Mouse (Mus musculus) midbrain, embryonic 16.5 days (tissue): ENCODE results near the gene Faah. TPM values are rescaled to one million over a fixed set of nuclear protein-coding genes. Genes with fewer than 3 reads are reported as not detected.

ENCODE experiments used
- ATAC-seq: fragments of 200-750 bp; cut with Nextera tagmentation; 2 replicates; pipeline ENCODE4 v1.8.0; 2017; ENCODE audit warnings: moderate TSS enrichment
- H3K27ac ChIP-seq: fragments of 300-500 bp; sonication (generic); 2 replicates; pipeline ENCODE4 v1.5.1; 2014; ENCODE audit warnings: mild to moderate bottlenecking, low read length, mixed read lengths
- H3K27me3 ChIP-seq: fragments of 300-500 bp; sonication (generic); 2 replicates; pipeline ENCODE4 v1.6.1; 2014; ENCODE audit warnings: low read depth, low read length, mixed read lengths; ENCODE audit not compliant: control insufficient read depth, insufficient read depth
- H3K36me3 ChIP-seq: fragments of 300-500 bp; sonication (generic); 2 replicates; pipeline ENCODE4 v1.6.1; 2014; ENCODE audit warnings: mild to moderate bottlenecking, low read length, moderate library complexity, mixed read lengths; ENCODE audit not compliant: control insufficient read depth, insufficient read depth
- H3K4me1 ChIP-seq: fragments of 300-500 bp; sonication (generic); 2 replicates; pipeline ENCODE4 v1.6.1; 2014; ENCODE audit warnings: mild to moderate bottlenecking, low read length, mixed read lengths; ENCODE audit not compliant: control insufficient read depth, insufficient read depth
- H3K4me2 ChIP-seq: fragments of 300-500 bp; sonication (generic); 2 replicates; pipeline ENCODE4 v1.6.1; 2014; ENCODE audit warnings: mild to moderate bottlenecking, low read length, mixed read lengths
- H3K4me3 ChIP-seq: fragments of 300-500 bp; sonication (generic); 2 replicates; pipeline ENCODE4 v1.5.1; 2014; ENCODE audit warnings: low read depth, mild to moderate bottlenecking, low read length, moderate library complexity, mixed read lengths
- H3K9ac ChIP-seq: fragments of 300-500 bp; sonication (generic); 2 replicates; pipeline ENCODE4 v1.6.1; 2014; ENCODE audit warnings: low read depth, low read length, mixed read lengths
- H3K9me3 ChIP-seq: fragments of 300-500 bp; sonication (generic); replicated peaks from 2 replicates; pipeline ENCODE4 v1.6.1; 2014; ENCODE audit warnings: mild to moderate bottlenecking, low read length, mixed read lengths; ENCODE audit not compliant: control insufficient read depth, poor library complexity, severe bottlenecking
- WGBS: fragments of 180-500 bp; shearing (Covaris S2); extraction: QIAGEN DNeasy Blood & Tissue Kit; methylation state at CpG from one replicate; pipeline ENCODE4 v1.1.7; 2014; 5-methylcytosine and 5-hydroxymethylcytosine counted together
- polyA plus RNA-seq: library from polyadenylated mRNA; unstranded; fragments of >200 nt; fragmentation: Nextera tagmentation; extraction: Ambion mirVana; gene quantifications from 2 replicates; pipeline ENCODE4 v1.2.1, GENCODE M21; 2015

The Faah gene
- polyA plus RNA-seq, 1 experiment from 2014 or later = 27.3 TPM

GRCm38 (mm10) chr4:115935835-115936581 lies 81.7 kb downstream of the Faah start:
- H3K4me2 ChIP-seq = peak overlapping the region; percentile 38
- no peaks in the 10 kb centered on the region for H3K9me3 ChIP-seq

GRCm38 (mm10) chr4:115931556-115932088 lies 86.1 kb downstream of the Faah start:
- Histone ChIP-seq H3K4me2 (no peak overlapping the region), H3K4me3 (no peak overlapping the region), H3K4me1 (peaks cover 6% of the 10 kb centered on the region; the same call in 1 of the 2 replicates), H3K36me3 (no peaks in the 10 kb centered on the region), H3K27me3 (peaks cover 45% of the 10 kb centered on the region), H3K9ac (no peak overlapping the region), H3K27ac (no peak overlapping the region), H3K9me3 (no peaks in the 10 kb centered on the region)
- WGBS = 62% methylated on average over 13 of the region's 13 CpGs
- ATAC-seq = no peak

More at GRCm38 (mm10) chr4:115935835-115936581, 81.7 kb downstream of the Faah start:
- no peaks in the 10 kb centered on the region for H3K36me3 ChIP-seq
- ATAC-seq = no peak
- WGBS = 5% methylated on average over 36 of the region's 36 CpGs
- peaks cover 45% of the 10 kb centered on the region for H3K27me3 ChIP-seq
- peak overlapping the region; percentile 17 for H3K4me3 ChIP-seq
- peaks cover 17% of the 10 kb centered on the region for H3K4me1 ChIP-seq
- no peak overlapping the region for H3K27ac ChIP-seq
- no peak overlapping the region for H3K9ac ChIP-seq

GRCm38 (mm10) chr4:115927637-115928036 lies 90.1 kb downstream of the Faah start:
- 72% methylated on average over 7 of the region's 7 CpGs for WGBS
- Histone ChIP-seq H3K36me3 (no peaks in the 10 kb centered on the region), H3K4me1 (no peaks in the 10 kb centered on the region), H3K4me2 (no peak overlapping the region), H3K27me3 (peaks cover 24% of the 10 kb centered on the region), H3K4me3 (no peak overlapping the region), H3K9me3 (no peaks in the 10 kb centered on the region), H3K9ac (no peak overlapping the region), H3K27ac (no peak overlapping the region)
- ATAC-seq = no peak

- 0 out of 2 replicates have a peak, but pooled peaks cover 5% of the 10 kb centered on the region for H3K27me3 ChIP-seq
- H3K9ac ChIP-seq = no peak overlapping the region
- H3K4me3 ChIP-seq = no peak overlapping the region
- ATAC-seq = no peak
- WGBS = 78% methylated on average over 16 of the region's 16 CpGs
- H3K36me3 ChIP-seq = no peaks in the 10 kb centered on the region
- no peak overlapping the region for H3K27ac ChIP-seq
- H3K9me3 ChIP-seq = no peaks in the 10 kb centered on the region
- H3K4me2 ChIP-seq = no peak overlapping the region
- H3K4me1 ChIP-seq = no peaks in the 10 kb centered on the region
These were observed 94.4 kb downstream of the Faah start for GRCm38 (mm10) chr4:115923262-115923880.

GRCm38 (mm10) chr4:115922688-115923087 lies 95.0 kb downstream of the Faah start:
- no peaks in the 10 kb centered on the region for H3K36me3 ChIP-seq
- ATAC-seq = no peak
- no peak overlapping the region for H3K27ac ChIP-seq
- WGBS = 90% methylated on average over 5 of the region's 5 CpGs
- no peak overlapping the region for H3K4me2 ChIP-seq
- no peaks in the 10 kb centered on the region for H3K9me3 ChIP-seq
- 0 out of 2 replicates have a peak, but pooled peaks cover 5% of the 10 kb centered on the region for H3K27me3 ChIP-seq
- H3K4me3 ChIP-seq = no peak overlapping the region
- H3K9ac ChIP-seq = no peak overlapping the region
- H3K4me1 ChIP-seq = no peaks in the 10 kb centered on the region

- Histone ChIP-seq H3K27ac (no peak overlapping the region), H3K9me3 (no peaks in the 10 kb centered on the region), H3K4me1 (no peaks in the 10 kb centered on the region), H3K4me2 (no peak overlapping the region), H3K27me3 (no peaks in the 10 kb centered on the region), H3K4me3 (no peak overlapping the region), H3K9ac (no peak overlapping the region), H3K36me3 (no peaks in the 10 kb centered on the region)
- WGBS = 72% methylated on average over 16 of the region's 16 CpGs
- ATAC-seq = no peak
These were observed 97.8 kb downstream of the Faah start for GRCm38 (mm10) chr4:115919911-115920310.

Other genes starting within 250 kb of the Faah start
- 0.46 and 0.72 TPM in 2 replicates for gene Tex38, start 236.9 kb downstream of the Faah start, polyA plus RNA-seq
- gene Atpaf1, start 233.1 kb downstream of the Faah start, polyA plus RNA-seq = 37.1 and 38.6 TPM in 2 replicates
- 5.0 and 6.2 TPM in 2 replicates for gene Mob3c, start 189.8 kb downstream of the Faah start, polyA plus RNA-seq
- gene Mknk1, start 178.7 kb downstream of the Faah start, polyA plus RNA-seq = 22.3 and 24.5 TPM in 2 replicates
- gene Kncn, start 133.5 kb downstream of the Faah start, polyA plus RNA-seq = 0.18 TPM in 1 of 2 replicates, not detected in the other
- gene 6430628N08Rik, start 127.3 kb downstream of the Faah start, polyA plus RNA-seq = 0.48 and 0.55 TPM in 2 replicates
- gene Dmbx1, start 78.0 kb downstream of the Faah start, polyA plus RNA-seq = 6.1 and 12.0 TPM in 2 replicates
- gene Nsun4, start 36.0 kb upstream of the Faah start, polyA plus RNA-seq = 9.9 and 11.3 TPM in 2 replicates
- gene Uqcrh, start 57.1 kb upstream of the Faah start, polyA plus RNA-seq = 367 and 376 TPM in 2 replicates
- 73.7 and 74.6 TPM in 2 replicates for gene Lrrc41, start 57.3 kb upstream of the Faah start, polyA plus RNA-seq
- gene Rad54l, start 105.8 kb upstream of the Faah start, polyA plus RNA-seq = 4.6 and 6.1 TPM in 2 replicates
- 63.1 and 68.8 TPM in 2 replicates for gene Pomgnt1, start 105.9 kb upstream of the Faah start, polyA plus RNA-seq
- 2.1 and 3.1 TPM in 2 replicates for gene Lurap1, start 133.4 kb upstream of the Faah start, polyA plus RNA-seq
- not detected in 2 replicates for gene Tspan1, start 149.7 kb upstream of the Faah start, polyA plus RNA-seq
- not detected in 2 replicates for gene 1700042G07Rik, start 155.4 kb upstream of the Faah start, polyA plus RNA-seq
- not detected in 2 replicates for gene Gm49337, start 155.5 kb upstream of the Faah start, polyA plus RNA-seq
- 80.5 and 94.2 TPM in 2 replicates for gene Pik3r3, start 203.7 kb upstream of the Faah start, polyA plus RNA-seq